Mouse (Mus musculus) intestine, embryonic 16.5 days (tissue): ENCODE measurements around the gene Rusc1. TPM values are rescaled to one million over a fixed set of nuclear protein-coding genes. Genes with fewer than 3 reads are reported as not detected.

ENCODE experiments used
- ATAC-seq: fragments of 200-750 bp; cut with Nextera tagmentation; 2 replicates; pipeline ENCODE4 v1.8.0; 2017; ENCODE audit warnings: moderate TSS enrichment, moderate library complexity
- H3K27ac ChIP-seq: fragments of 300-500 bp; sonication (generic); 2 replicates; pipeline ENCODE4 v1.5.1; 2014; ENCODE audit warnings: mild to moderate bottlenecking, low read length
- H3K27me3 ChIP-seq: fragments of 300-500 bp; sonication (generic); replicated peaks from 2 replicates; pipeline ENCODE4 v1.6.1; 2014; ENCODE audit warnings: low read length, control low read depth, mixed read lengths; ENCODE audit not compliant: control insufficient read depth, insufficient read depth
- H3K36me3 ChIP-seq: fragments of 300-500 bp; sonication (generic); 2 replicates; pipeline ENCODE4 v1.6.1; 2014; ENCODE audit warnings: low read length, control low read depth; ENCODE audit not compliant: control insufficient read depth, insufficient read depth
- H3K4me1 ChIP-seq: fragments of 300-500 bp; sonication (generic); 2 replicates; pipeline ENCODE4 v1.6.1; 2014; ENCODE audit warnings: low read length, control low read depth, mixed read lengths; ENCODE audit not compliant: control insufficient read depth, insufficient read depth
- H3K4me2 ChIP-seq: fragments of 300-500 bp; sonication (generic); 2 replicates; pipeline ENCODE4 v1.6.1; 2014; ENCODE audit warnings: low read depth, low read length, control low read depth
- H3K4me3 ChIP-seq: fragments of 300-500 bp; sonication (generic); 2 replicates; pipeline ENCODE4 v1.5.1; 2014; ENCODE audit warnings: mild to moderate bottlenecking, low read length
- H3K9ac ChIP-seq: fragments of 300-500 bp; sonication (generic); 2 replicates; pipeline ENCODE4 v1.6.1; 2014; ENCODE audit warnings: low read depth, low read length
- H3K9me3 ChIP-seq: fragments of 300-500 bp; sonication (generic); 2 replicates; pipeline ENCODE4 v1.6.1; 2016; ENCODE audit warnings: low read length, control low read depth; ENCODE audit not compliant: control insufficient read depth
- WGBS: fragments of 180-500 bp; shearing (Covaris S2); extraction: QIAGEN DNeasy Blood & Tissue Kit; methylation state at CpG from one replicate; pipeline ENCODE4 v1.1.7; 2014; 5-methylcytosine and 5-hydroxymethylcytosine counted together
- polyA plus RNA-seq: library from polyadenylated mRNA; unstranded; fragments of >200 nt; fragmentation: Nextera tagmentation; extraction: Ambion mirVana; gene quantifications from 2 replicates; pipeline ENCODE4 v1.2.1, GENCODE M21; 2015

Gene Rusc1
- polyA plus RNA-seq, 1 experiment from 2014 or later = 31.0 TPM

GRCm38 (mm10) chr3:89058361-89058760, 34.8 kb downstream of the Rusc1 start:
- peaks cover 17% of the 10 kb centered on the region; the same call in 1 of the 2 replicates for H3K36me3 ChIP-seq
- H3K9ac ChIP-seq = no peak overlapping the region
- H3K4me2 ChIP-seq = no peak overlapping the region
- no peak for ATAC-seq
- H3K27ac ChIP-seq = no peak overlapping the region
- 94% methylated on average over 9 of the region's 9 CpGs for WGBS
- no peaks in the 10 kb centered on the region for H3K4me1 ChIP-seq
- H3K27me3 ChIP-seq = no peaks in the 10 kb centered on the region
- H3K4me3 ChIP-seq = no peak overlapping the region
- H3K9me3 ChIP-seq = no peaks in the 10 kb centered on the region

- H3K9ac ChIP-seq = no peak overlapping the region
- no peak overlapping the region for H3K4me3 ChIP-seq
- H3K9me3 ChIP-seq = no peaks in the 10 kb centered on the region
- H3K36me3 ChIP-seq = peaks cover 14% of the 10 kb centered on the region
- H3K4me2 ChIP-seq = no peak overlapping the region
- ATAC-seq = no peak
- H3K4me1 ChIP-seq = no peaks in the 10 kb centered on the region
- WGBS = 95% methylated on average over 4 of the region's 4 CpGs
- no peaks in the 10 kb centered on the region for H3K27me3 ChIP-seq
- no peak overlapping the region for H3K27ac ChIP-seq
These were observed 49.8 kb downstream of the Rusc1 start for GRCm38 (mm10) chr3:89043359-89043758.

Other genes starting within 250 kb of the Rusc1 start
- 43.4 and 45.6 TPM in 2 replicates for gene Msto1, start 179.3 kb downstream of the Rusc1 start, polyA plus RNA-seq
- 13.1 and 13.8 TPM in 2 replicates for gene Ash1l, start 142.7 kb downstream of the Rusc1 start, polyA plus RNA-seq
- gene Dap3, start 142.1 kb downstream of the Rusc1 start, polyA plus RNA-seq = 162 and 165 TPM in 2 replicates
- gene Gm43738, start 7.8 kb upstream of the Rusc1 start, polyA plus RNA-seq = 0.09 TPM in 1 of 2 replicates, not detected in the other
- gene Fdps, start 8.6 kb upstream of the Rusc1 start, polyA plus RNA-seq = 625 and 664 TPM in 2 replicates
- gene Pklr, start 42.8 kb upstream of the Rusc1 start, polyA plus RNA-seq = 148 and 174 TPM in 2 replicates
- 2.0 TPM in 2 replicates for gene Hcn3, start 66.9 kb upstream of the Rusc1 start, polyA plus RNA-seq
- gene Clk2, start 71.5 kb upstream of the Rusc1 start, polyA plus RNA-seq = 17.3 and 18.0 TPM in 2 replicates
- gene Scamp3, start 84.2 kb upstream of the Rusc1 start, polyA plus RNA-seq = 141 and 142 TPM in 2 replicates
- 16.7 and 20.8 TPM in 2 replicates for gene Fam189b, start 89.8 kb upstream of the Rusc1 start, polyA plus RNA-seq
- gene Gba, start 109.6 kb upstream of the Rusc1 start, polyA plus RNA-seq = 73.1 and 87.5 TPM in 2 replicates
- gene Thbs3, start 121.9 kb upstream of the Rusc1 start, polyA plus RNA-seq = 18.9 and 20.3 TPM in 2 replicates
- 214 and 234 TPM in 2 replicates for gene Mtx1, start 133.8 kb upstream of the Rusc1 start, polyA plus RNA-seq
- gene Muc1, start 135.7 kb upstream of the Rusc1 start, polyA plus RNA-seq = 13.2 and 13.4 TPM in 2 replicates
- 316 and 334 TPM in 2 replicates for gene Krtcap2, start 152.7 kb upstream of the Rusc1 start, polyA plus RNA-seq
- gene Trim46, start 153.0 kb upstream of the Rusc1 start, polyA plus RNA-seq = 3.9 TPM in 2 replicates
- 119 and 126 TPM in 2 replicates for gene Dpm3, start 166.0 kb upstream of the Rusc1 start, polyA plus RNA-seq
- 62.7 and 74.1 TPM in 2 replicates for gene Slc50a1, start 177.3 kb upstream of the Rusc1 start, polyA plus RNA-seq
- 62.9 and 69.6 TPM in 2 replicates for gene Efna1, start 187.8 kb upstream of the Rusc1 start, polyA plus RNA-seq
- 5.9 and 7.5 TPM in 2 replicates for gene Efna3, start 229.7 kb upstream of the Rusc1 start, polyA plus RNA-seq
- gene Efna4, start 244.7 kb upstream of the Rusc1 start, polyA plus RNA-seq = 12.1 and 14.1 TPM in 2 replicates